Mouse (Mus musculus): Measurements from ENCODE around the gene 9930022D16Rik.

- TF ChIP-seq TBP (IDR thresholded peaks at IDR 0.05; ENCODE audit: low read depth, low read length) (no peak), POLR2A (IDR thresholded peaks at IDR 0.05; ENCODE audit: control insufficient read depth in 1 of 2, insufficient read depth in 1 of 2, low read depth in 1 of 2, low read length in 2 of 2, poor library complexity in 1 of 2) (no peak), TAL1 (IDR thresholded peaks at IDR 0.05; ENCODE audit: low read length) (no peak), CTCF (IDR thresholded peaks at IDR 0.05 in 2 of 3, conservative IDR thresholded peaks at IDR 0.05 in 1 of 3; ENCODE audit: control insufficient read depth in 1 of 3, insufficient read depth in 1 of 3, low read depth in 2 of 3, low read length in 3 of 3, poor library complexity in 1 of 3, severe bottlenecking in 1 of 3) (no peak), SMC3 (IDR thresholded peaks at IDR 0.05; ENCODE audit: low read depth, low read length) (no peak), ZNF384 (IDR thresholded peaks at IDR 0.05; ENCODE audit: low read depth, low read length) (no peak), RAD21 (IDR thresholded peaks at IDR 0.05; ENCODE audit: low read depth, low read length) (no peak), ELF1 (IDR thresholded peaks at IDR 0.05; ENCODE audit: low read depth, low read length) (no peak)
Observed at GRCm38 (mm10) chr11:109442166-109442730, 28.5 kb downstream of the 9930022D16Rik start.

Measured in MEL (cell line).